Mouse (Mus musculus) heart, embryonic 10.5 days (tissue): ENCODE measurements around the gene Stx6. TPM values are rescaled to one million over a fixed set of nuclear protein-coding genes. Genes with fewer than 3 reads are reported as not detected.

Source experiments
- DNase-seq: peaks from one replicate; pipeline ENCODE4 v3.0.0-alpha.2; 2017; ENCODE audit warnings: low spot score
- H3K27ac ChIP-seq: fragments of 300-500 bp; sonication (generic); 2 replicates; pipeline ENCODE4 v1.5.1; 2016; ENCODE audit warnings: mild to moderate bottlenecking
- H3K27me3 ChIP-seq: fragments of 300-500 bp; sonication (generic); 2 replicates; pipeline ENCODE4 v1.6.1; 2016; ENCODE audit warnings: mild to moderate bottlenecking; ENCODE audit not compliant: poor library complexity, insufficient read depth, severe bottlenecking
- H3K36me3 ChIP-seq: fragments of 300-500 bp; sonication (generic); 2 replicates; pipeline ENCODE4 v1.6.1; 2016; ENCODE audit warnings: mild to moderate bottlenecking, moderate library complexity
- H3K4me1 ChIP-seq: fragments of 300-500 bp; sonication (generic); 2 replicates; pipeline ENCODE4 v1.6.1; 2016; ENCODE audit warnings: mild to moderate bottlenecking
- H3K4me3 ChIP-seq: fragments of 300-500 bp; sonication (generic); 2 replicates; pipeline ENCODE4 v1.5.1; 2016; ENCODE audit warnings: mild to moderate bottlenecking, moderate library complexity
- H3K9me3 ChIP-seq: fragments of 300-500 bp; sonication (generic); 2 replicates; pipeline ENCODE4 v1.6.1; 2016; ENCODE audit warnings: mild to moderate bottlenecking, moderate library complexity
- WGBS: fragments of 180-500 bp; shearing (Covaris S2); methylation state at CpG from one replicate; pipeline ENCODE4 v1.1.7; 2016; 5-methylcytosine and 5-hydroxymethylcytosine counted together
- polyA plus RNA-seq: library from polyadenylated mRNA; unstranded; fragments of >200 nt; fragmentation: Nextera tagmentation; extraction: Ambion mirVana; gene quantifications from 2 replicates; pipeline ENCODE4 v1.2.1, GENCODE M21; 2016

The Stx6 gene
- polyA plus RNA-seq, 1 experiment from 2014 or later = 66.9 TPM

GRCm38 (mm10) chr1:155233378-155233777 is 74.9 kb downstream of the Stx6 start:
- H3K9me3 ChIP-seq = no peaks in the 10 kb centered on the region
- peak overlapping the region; percentile 12; the same call in 1 of the 2 replicates for H3K4me3 ChIP-seq
- H3K4me1 ChIP-seq = peaks cover 83% of the 10 kb centered on the region
- 70% methylated on average over 9 of the region's 9 CpGs for WGBS
- H3K27me3 ChIP-seq = no peaks in the 10 kb centered on the region
- H3K36me3 ChIP-seq = peaks cover 33% of the 10 kb centered on the region
- no peak for DNase-seq
- peak overlapping the region; percentile 93 for H3K27ac ChIP-seq

DNA sequence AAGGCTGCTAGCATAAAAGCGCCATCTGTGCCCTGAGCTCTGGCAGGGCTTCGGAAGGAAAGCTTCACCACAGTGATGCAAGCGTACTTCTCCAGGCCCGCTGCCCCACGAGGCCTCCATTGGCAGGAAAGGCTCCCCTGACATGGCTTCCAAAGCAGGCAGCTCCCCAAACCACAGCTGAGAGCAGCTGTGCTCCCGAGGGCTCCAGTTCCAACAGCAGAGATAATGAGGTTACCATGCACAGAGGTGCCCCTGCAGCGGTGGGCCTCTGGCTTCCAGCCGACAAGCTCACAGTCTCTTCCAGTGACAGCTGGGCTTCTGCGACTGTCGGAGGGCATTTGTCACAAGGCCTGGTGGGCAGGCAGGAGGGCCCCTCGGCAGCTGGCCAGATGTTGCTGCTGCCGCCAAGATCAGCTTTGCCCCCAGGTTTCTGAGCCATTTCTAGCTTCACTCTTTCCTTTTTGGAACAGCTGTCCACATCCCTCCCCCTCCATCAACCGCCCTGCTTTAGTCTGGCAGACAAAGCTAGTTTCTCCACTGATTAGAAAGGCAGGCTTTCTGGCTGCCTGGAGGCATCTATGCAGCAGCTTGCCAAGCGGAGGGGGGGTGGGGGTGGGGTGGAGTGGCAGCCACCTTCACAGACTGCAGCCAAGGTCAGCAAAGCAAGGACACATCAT is 75.6 kb downstream of the Stx6 start:
- WGBS = 33% methylated on average over 14 of the region's 14 CpGs
- Histone ChIP-seq H3K4me3 (peak overlapping the region; percentile 25), H3K36me3 (peaks cover 34% of the 10 kb centered on the region), H3K9me3 (no peaks in the 10 kb centered on the region), H3K4me1 (peaks cover 90% of the 10 kb centered on the region), H3K27ac (peak overlapping the region; percentile 93), H3K27me3 (no peaks in the 10 kb centered on the region)
- DNase-seq = peak; percentile 84

- H3K4me3 ChIP-seq = no peak overlapping the region
- H3K27ac ChIP-seq = peak overlapping the region; percentile 78
- H3K27me3 ChIP-seq = no peaks in the 10 kb centered on the region
- 44% methylated on average over 2 of the region's 2 CpGs for WGBS
- no peaks in the 10 kb centered on the region for H3K9me3 ChIP-seq
- no peak for DNase-seq
- peaks cover 91% of the 10 kb centered on the region for H3K4me1 ChIP-seq
- peaks cover 49% of the 10 kb centered on the region for H3K36me3 ChIP-seq
Measured at GRCm38 (mm10) chr1:155235641-155236040, 77.1 kb downstream of the Stx6 start.

GRCm38 (mm10) chr1:155236306-155237024 is 78.0 kb downstream of the Stx6 start:
- Histone ChIP-seq H3K27ac (peak overlapping the region; percentile 78), H3K4me1 (peaks cover 92% of the 10 kb centered on the region), H3K27me3 (no peaks in the 10 kb centered on the region), H3K9me3 (no peaks in the 10 kb centered on the region), H3K4me3 (no peak overlapping the region), H3K36me3 (peaks cover 52% of the 10 kb centered on the region)
- WGBS = 49% methylated on average over 13 of the region's 13 CpGs
- DNase-seq = no peak

- Histone ChIP-seq H3K36me3 (peaks cover 52% of the 10 kb centered on the region), H3K27ac (peak overlapping the region; percentile 78)
Measured at GRCm38 (mm10) chr1:155237390-155237789, 78.9 kb downstream of the Stx6 start.

GRCm38 (mm10) chr1:155238126-155238525 is 79.6 kb downstream of the Stx6 start:
- WGBS = 83% methylated on average over 5 of the region's 5 CpGs
- peaks cover 46% of the 10 kb centered on the region for H3K36me3 ChIP-seq

More at GRCm38 (mm10) chr1:155237390-155237789, 78.9 kb downstream of the Stx6 start:
- 60% methylated on average over 11 of the region's 11 CpGs for WGBS
- Histone ChIP-seq H3K4me1 (peaks cover 96% of the 10 kb centered on the region), H3K9me3 (no peaks in the 10 kb centered on the region), H3K27me3 (no peaks in the 10 kb centered on the region), H3K4me3 (no peak overlapping the region)
- no peak for DNase-seq

DNA sequence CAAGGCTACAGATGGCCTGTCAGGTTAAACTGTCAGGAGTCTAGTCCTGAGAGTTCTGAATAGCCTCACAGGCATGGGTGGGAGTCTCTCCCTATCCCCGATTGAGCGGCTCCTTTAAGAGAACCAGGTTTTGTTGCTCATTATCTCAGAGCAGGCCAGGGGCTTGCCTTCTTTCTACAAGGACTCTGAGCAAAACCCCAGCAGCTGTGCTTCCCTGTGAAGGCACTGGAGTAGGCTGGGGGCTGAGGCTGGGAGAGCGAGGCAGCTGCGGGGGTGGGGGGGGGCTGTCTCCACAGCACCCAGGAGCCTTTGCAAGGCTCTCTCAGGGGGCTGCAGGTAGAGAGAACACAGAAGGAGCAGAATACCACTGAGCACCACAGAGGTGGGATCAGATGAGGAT is 80.7 kb downstream of the Stx6 start:
- H3K4me3 ChIP-seq = no peak overlapping the region
- 64% methylated on average over 4 of the region's 4 CpGs for WGBS
- peaks cover 46% of the 10 kb centered on the region for H3K36me3 ChIP-seq
- H3K27me3 ChIP-seq = no peaks in the 10 kb centered on the region
- H3K27ac ChIP-seq = peak overlapping the region; percentile 24; the same call in 1 of the 2 replicates
- H3K4me1 ChIP-seq = peaks cover 82% of the 10 kb centered on the region
- no peak for DNase-seq
- H3K9me3 ChIP-seq = no peaks in the 10 kb centered on the region

More at GRCm38 (mm10) chr1:155238126-155238525, 79.6 kb downstream of the Stx6 start:
- no peaks in the 10 kb centered on the region for H3K27me3 ChIP-seq
- H3K4me1 ChIP-seq = peaks cover 90% of the 10 kb centered on the region
- no peak overlapping the region for H3K4me3 ChIP-seq
- no peaks in the 10 kb centered on the region for H3K9me3 ChIP-seq
- DNase-seq = no peak
- no peak overlapping the region for H3K27ac ChIP-seq

DNA sequence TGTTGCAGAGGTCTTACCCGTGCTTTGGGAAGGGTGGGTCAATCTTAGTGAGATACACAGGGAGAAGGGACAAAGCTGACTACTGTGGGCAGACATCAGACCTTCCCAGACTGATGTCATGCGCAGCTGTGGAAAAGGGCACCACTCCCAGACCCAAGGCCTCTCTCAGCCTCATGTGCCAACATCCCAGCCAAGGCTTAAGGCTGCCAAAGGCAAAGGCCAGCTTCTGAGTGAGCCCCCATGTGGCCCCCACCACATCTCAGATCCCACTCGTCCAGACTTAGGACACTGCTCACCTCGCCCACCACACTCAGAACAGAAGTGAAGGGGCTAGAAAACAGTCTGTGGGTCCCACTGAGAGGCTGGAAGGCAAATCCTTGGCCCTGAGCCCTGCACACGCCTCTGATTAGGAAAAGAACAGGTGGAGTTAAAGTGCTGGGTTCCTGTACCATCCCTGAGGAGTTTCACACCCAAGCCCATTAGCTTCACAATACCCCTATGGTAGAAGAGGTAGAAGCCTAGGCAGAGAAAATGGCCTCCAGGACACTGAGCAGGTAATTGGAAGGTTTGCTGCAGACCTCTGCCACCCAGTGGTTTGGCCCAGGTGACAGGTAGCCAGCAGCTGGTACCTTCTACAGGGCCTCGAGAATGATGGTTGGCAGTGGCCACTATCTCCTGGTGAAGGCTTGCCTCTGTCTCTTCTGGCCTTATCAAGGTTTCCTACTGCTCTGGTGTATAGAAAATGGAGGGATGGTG is 81.6 kb downstream of the Stx6 start:
- WGBS = 76% methylated on average over 6 of the region's 6 CpGs
- Histone ChIP-seq H3K27ac (no peak overlapping the region), H3K27me3 (no peaks in the 10 kb centered on the region), H3K4me1 (peaks cover 81% of the 10 kb centered on the region), H3K4me3 (no peak overlapping the region), H3K9me3 (no peaks in the 10 kb centered on the region), H3K36me3 (peaks cover 46% of the 10 kb centered on the region)
- DNase-seq = no peak

DNA sequence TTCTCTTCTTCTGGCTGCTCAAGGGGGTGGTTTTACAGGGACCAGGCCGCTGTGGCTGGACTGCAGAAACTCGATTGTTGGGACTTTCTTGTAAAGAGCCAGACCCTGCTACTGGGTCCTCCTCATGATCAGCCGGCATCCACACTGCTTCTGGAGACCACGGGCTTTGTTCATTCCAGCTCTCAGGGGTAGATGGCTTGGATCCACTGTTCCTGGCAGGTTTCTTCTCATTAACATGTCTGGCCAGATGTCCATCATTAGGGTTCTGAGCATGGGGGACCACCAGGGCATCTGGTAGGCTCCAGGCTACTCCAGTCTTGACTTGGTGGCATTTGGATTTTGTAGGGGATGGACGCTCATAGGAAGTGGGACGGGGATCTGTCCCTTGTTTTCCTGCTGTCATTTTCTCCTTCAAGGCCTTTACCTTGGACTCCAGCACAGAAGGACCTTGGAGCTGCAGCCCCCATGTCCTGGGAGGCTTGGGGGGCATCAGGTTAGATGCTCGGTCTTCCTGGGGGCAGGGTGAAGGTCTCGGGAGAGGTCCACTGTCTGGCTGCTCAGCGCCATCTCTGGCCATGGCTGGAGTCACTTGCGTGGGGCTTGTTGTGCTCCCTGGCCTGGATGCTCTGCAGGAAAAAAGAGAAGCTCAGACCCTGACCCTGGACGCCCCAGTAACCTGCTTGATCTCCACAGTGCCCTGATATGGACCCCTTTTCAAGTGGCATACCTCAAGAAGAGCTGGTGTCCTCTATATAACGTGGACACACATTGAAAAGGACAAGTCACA is 83.4 kb downstream of the Stx6 start:
- peaks cover 70% of the 10 kb centered on the region for H3K4me1 ChIP-seq
- H3K27me3 ChIP-seq = no peaks in the 10 kb centered on the region
- H3K9me3 ChIP-seq = no peaks in the 10 kb centered on the region
- 76% methylated on average over 12 of the region's 12 CpGs for WGBS
- H3K36me3 ChIP-seq = peaks cover 43% of the 10 kb centered on the region
- DNase-seq = no peak
- no peak overlapping the region for H3K4me3 ChIP-seq
- H3K27ac ChIP-seq = no peak overlapping the region

GRCm38 (mm10) chr1:155242488-155242745 is 83.9 kb downstream of the Stx6 start:
- Histone ChIP-seq H3K9me3 (no peaks in the 10 kb centered on the region), H3K4me1 (peaks cover 68% of the 10 kb centered on the region), H3K36me3 (peaks cover 39% of the 10 kb centered on the region), H3K27ac (no peak overlapping the region), H3K27me3 (no peaks in the 10 kb centered on the region), H3K4me3 (no peak overlapping the region)
- WGBS = 69% methylated on average over 1 of the region's 1 CpGs
- DNase-seq = no peak

DNA sequence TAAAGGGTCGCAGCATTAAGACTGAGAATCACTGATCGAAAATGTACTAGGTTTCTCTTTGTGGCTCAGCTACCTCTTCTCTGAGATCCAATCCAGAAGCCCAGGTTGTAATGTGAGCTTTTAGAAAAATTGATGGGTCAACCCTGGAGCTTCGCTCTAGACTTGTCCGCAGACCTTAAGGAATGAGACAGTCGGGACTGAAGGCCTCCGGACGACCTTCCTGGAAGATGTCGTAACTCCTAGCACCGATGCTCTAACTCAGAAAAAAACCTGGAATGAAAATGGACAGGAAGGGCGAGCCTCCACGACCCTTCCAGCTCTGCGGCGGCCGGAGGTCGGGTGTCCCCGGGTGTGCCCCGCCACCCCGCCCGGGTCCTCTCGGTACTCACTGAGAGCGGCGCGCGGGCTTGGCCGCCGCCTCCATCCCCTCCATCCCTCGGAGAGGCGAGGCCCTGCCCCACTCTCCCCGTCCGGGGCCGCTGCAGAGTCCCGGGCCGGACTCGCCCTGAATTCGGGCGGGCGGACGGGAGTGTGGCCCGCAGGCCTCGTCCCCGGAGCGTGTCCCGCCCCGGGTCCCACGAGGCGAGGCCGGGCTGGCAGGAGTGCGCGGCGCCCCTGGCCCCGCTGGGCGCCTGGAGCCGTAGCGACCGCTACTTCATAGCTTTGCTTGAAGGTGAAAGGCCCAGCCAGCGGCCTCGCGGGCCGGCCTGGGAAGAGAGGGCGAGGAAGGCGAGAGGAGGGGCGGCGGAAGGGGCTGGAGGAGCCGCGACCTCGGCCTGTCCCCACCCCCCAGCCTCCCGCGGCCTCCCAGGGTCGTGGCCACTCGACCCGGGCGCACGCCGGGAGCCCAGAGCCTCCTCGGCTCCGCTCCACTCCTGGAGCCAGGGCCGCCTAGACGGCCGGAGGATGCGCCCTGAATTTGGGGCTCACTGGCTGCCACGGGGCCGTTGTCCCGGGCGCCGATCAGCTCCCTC is 85.6 kb downstream of the Stx6 start, which contains the start of gene BC034090:
Gene BC034090, minus strand, starts transcription at position 648 of the 974 bp plus-strand sequence.
- Histone ChIP-seq H3K9me3 (no peaks in the 10 kb centered on the region), H3K27me3 (no peaks in the 10 kb centered on the region), H3K4me3 (peak within 1 kb of the TSS; percentile 87), H3K27ac (peak within 1 kb of the TSS; percentile 98), H3K4me1 (peaks cover 58% of the 10 kb centered on the region), H3K36me3 (peaks cover 32% of the 10 kb centered on the region)
- peak; percentile 82 for DNase-seq
- 1% methylated on average over 84 of the region's 85 CpGs for WGBS
